ENCODE assay signal across 8 mouse cellular contexts in genomic region chr8:125568851-125569532, GRCm38 (mm10). TPM values are rescaled to one million over a fixed set of nuclear protein-coding genes. Genes with fewer than 3 reads are reported as not detected.
DNase-seq lines count a peak whose midpoint lies in the region; ATAC-seq and TF ChIP-seq lines count a peak whose summit lies in the region.

No protein-coding gene starts in this region.

- DNase-seq in CD4-positive, CD25-positive, alpha-beta regulatory T cell, adult 2 months (ENCODE audit: low read depth, low spot score) = peak; percentile 72
- DNase-seq in adrenal gland, postnatal 10 days = peak; percentile 56
- peak; percentile 95 for DNase-seq in embryonic facial prominence, embryonic 14.5 days (ENCODE audit: low spot score)
- peak; percentile 79 for DNase-seq in kidney, postnatal 14 days
- DNase-seq in liver, postnatal 0 days = peak; percentile 43

- TF ChIP-seq CTCF in liver, postnatal 0 days (IDR thresholded peaks at IDR 0.05; ENCODE audit: low read depth) = peak; percentile 56

- H3K4me2 ChIP-seq in embryonic facial prominence, embryonic 14.5 days (ENCODE audit: low read depth, low read length) = peak overlapping the region; percentile 92
- H3K4me2 ChIP-seq in heart, embryonic 16.5 days (ENCODE audit: low read depth, low read length) = peak overlapping the region; percentile 81
- H3K4me2 ChIP-seq in liver, postnatal 0 days (ENCODE audit: low read depth, low read length) = peak overlapping the region; percentile 93
- H3K4me2 ChIP-seq in neural tube, embryonic 12.5 days (replicated peaks) = peak overlapping the region; percentile 94

- TF ChIP-seq EP300 in liver, postnatal 0 days (IDR thresholded peaks at IDR 0.05; ENCODE audit: low read depth) = no peak

- WGBS in embryonic facial prominence, embryonic 14.5 days = under 1% methylated on average over 37 of the region's 39 CpGs
- under 1% methylated on average over 39 of the region's 39 CpGs for WGBS in heart, embryonic 16.5 days
- under 1% methylated on average over 39 of the region's 39 CpGs for WGBS in liver, postnatal 0 days (ENCODE audit: insufficient replicate concordance)
- under 1% methylated on average over 39 of the region's 39 CpGs for WGBS in neural tube, embryonic 12.5 days

- no peaks in the 10 kb centered on the region for H3K36me3 ChIP-seq in embryonic facial prominence, embryonic 14.5 days (ENCODE audit: control insufficient read depth, insufficient read depth, low read length)
- no peaks in the 10 kb centered on the region for H3K36me3 ChIP-seq in heart, embryonic 16.5 days (ENCODE audit: control insufficient read depth, insufficient read depth)
- no peaks in the 10 kb centered on the region for H3K36me3 ChIP-seq in liver, postnatal 0 days (replicated peaks; ENCODE audit: insufficient read depth, low read length)
- H3K36me3 ChIP-seq in neural tube, embryonic 12.5 days = no peaks in the 10 kb centered on the region

- 0 out of 2 replicates have a peak, but pooled peaks have one; percentile 6 for ATAC-seq in embryonic facial prominence, embryonic 14.5 days (ENCODE audit: low read depth)
- ATAC-seq in heart, embryonic 16.5 days (replicated peaks; ENCODE audit: extremely low read depth, insufficient read depth, low FRiP score) = peak; percentile 20; the same call in 1 of the 2 replicates
- ATAC-seq in liver, postnatal 0 days = no peak
- ATAC-seq in neural tube, embryonic 12.5 days (ENCODE audit: low FRiP score, low read depth) = peak; percentile 28
- ATAC-seq in erythroid progenitor cell, adult 5-6 weeks (replicated peaks; ENCODE audit: low FRiP score, poor library complexity, severe bottlenecking) = no peak

- peak overlapping the region; percentile 79 for H3K9ac ChIP-seq in embryonic facial prominence, embryonic 14.5 days (ENCODE audit: low read depth, low read length)
- H3K9ac ChIP-seq in heart, embryonic 16.5 days (ENCODE audit: low read length) = peak overlapping the region; percentile 90
- H3K9ac ChIP-seq in liver, postnatal 0 days (replicated peaks) = peak overlapping the region; percentile 66
- peak overlapping the region; percentile 78 for H3K9ac ChIP-seq in neural tube, embryonic 12.5 days

- no peaks in the 10 kb centered on the region for H3K27me3 ChIP-seq in embryonic facial prominence, embryonic 14.5 days (replicated peaks; ENCODE audit: control insufficient read depth, insufficient read depth, low read length)
- no peaks in the 10 kb centered on the region for H3K27me3 ChIP-seq in heart, embryonic 16.5 days (ENCODE audit: control insufficient read depth, insufficient read depth, low read length)
- H3K27me3 ChIP-seq in liver, postnatal 0 days (ENCODE audit: insufficient read depth, low read length) = 0 out of 2 replicates have a peak, but pooled peaks cover 2% of the 10 kb centered on the region
- H3K27me3 ChIP-seq in neural tube, embryonic 12.5 days (replicated peaks) = peaks cover 5% of the 10 kb centered on the region; the same call in 1 of the 2 replicates

- peak overlapping the region; percentile 72 for H3K4me3 ChIP-seq in embryonic facial prominence, embryonic 14.5 days (ENCODE audit: low read depth, low read length)
- peak overlapping the region; percentile 86 for H3K4me3 ChIP-seq in heart, embryonic 16.5 days (ENCODE audit: low read length)
- peak overlapping the region; percentile 64 for H3K4me3 ChIP-seq in liver, postnatal 0 days (ENCODE audit: low read depth, low read length)
- H3K4me3 ChIP-seq in neural tube, embryonic 12.5 days = peak overlapping the region; percentile 82

- H3K4me1 ChIP-seq in embryonic facial prominence, embryonic 14.5 days (ENCODE audit: control insufficient read depth, insufficient read depth, low read length) = peaks cover 10% of the 10 kb centered on the region
- peaks cover 33% of the 10 kb centered on the region for H3K4me1 ChIP-seq in heart, embryonic 16.5 days (ENCODE audit: control insufficient read depth, insufficient read depth, low read length)
- peaks cover 20% of the 10 kb centered on the region for H3K4me1 ChIP-seq in liver, postnatal 0 days (ENCODE audit: insufficient read depth)
- H3K4me1 ChIP-seq in neural tube, embryonic 12.5 days = peaks cover 27% of the 10 kb centered on the region

- H3K9me3 ChIP-seq in embryonic facial prominence, embryonic 14.5 days (ENCODE audit: control insufficient read depth, low read length) = no peaks in the 10 kb centered on the region
- peaks cover 4% of the 10 kb centered on the region; the same call in 1 of the 2 replicates for H3K9me3 ChIP-seq in heart, embryonic 16.5 days (replicated peaks; ENCODE audit: control insufficient read depth, low read length)
- H3K9me3 ChIP-seq in liver, postnatal 0 days (ENCODE audit: low read length) = no peaks in the 10 kb centered on the region
- no peaks in the 10 kb centered on the region for H3K9me3 ChIP-seq in neural tube, embryonic 12.5 days

- H3K27ac ChIP-seq in embryonic facial prominence, embryonic 14.5 days (replicated peaks; ENCODE audit: low read depth, low read length) = peak overlapping the region; percentile 64
- H3K27ac ChIP-seq in heart, embryonic 16.5 days (ENCODE audit: low read length) = peak overlapping the region; percentile 77
- H3K27ac ChIP-seq in liver, postnatal 0 days (ENCODE audit: low read depth) = peak overlapping the region; percentile 76
- H3K27ac ChIP-seq in neural tube, embryonic 12.5 days = 0 out of 2 replicates have a peak overlapping the region, but pooled peaks have one; percentile 32

RNA-seq across cellular contexts. Expression of gene Sipa1l2, which starts 0.6 kb away (rescaled TPM):
- 10 to 100 TPM; 29.1 to 36.5 TPM for total RNA-seq in adrenal gland, postnatal 10 days (2021)
- polyA plus RNA-seq in embryonic facial prominence, embryonic 14.5 days (2014; fragmentation: Nextera tagmentation; extraction: Ambion mirVana) = 10.0 and 11.0 TPM in 2 replicates
- 19.9 and 24.4 TPM in 2 replicates for polyA plus RNA-seq in heart, embryonic 16.5 days (2015; fragmentation: Nextera tagmentation; extraction: Ambion mirVana)
- 0.44 and 0.47 TPM in 2 replicates for polyA plus RNA-seq in liver, postnatal 0 days (2015; fragmentation: Nextera tagmentation; extraction: Ambion mirVana)
- polyA plus RNA-seq in neural tube, embryonic 12.5 days (2016; fragmentation: Nextera tagmentation; extraction: Ambion mirVana) = 24.4 and 25.9 TPM in 2 replicates
- 0.42 and 2.5 TPM in 2 replicates for total RNA-seq in erythroid progenitor cell, adult 5-6 weeks (2015; ENCODE audit: low replicate concordance)
- 0.76 and 0.77 TPM in 2 replicates for total RNA-seq in erythroid progenitor cell, adult 5-6 weeks (2017; ENCODE audit: low replicate concordance)

Comparison
In these comparisons a context has a peak if more than half of its experiments do, and no peak if none do; other contexts are left out.
1. DNase-seq: peak in every context shown above with its lines; median percentile 95 in embryonic facial prominence, embryonic 14.5 days; 79 in kidney, postnatal 14 days; 72 in CD4-positive, CD25-positive, alpha-beta regulatory T cell, adult 2 months; 56 in adrenal gland, postnatal 10 days; 43 in liver, postnatal 0 days.
2. ATAC-seq: peak in embryonic facial prominence, embryonic 14.5 days (single experiment), heart, embryonic 16.5 days (single experiment) and neural tube, embryonic 12.5 days (single experiment); none in liver, postnatal 0 days (single experiment) and erythroid progenitor cell, adult 5-6 weeks (single experiment).
3. Peak in every context shown above with its lines, with median percentiles within 50 percentile points of each other: H3K27ac ChIP-seq, H3K4me2 ChIP-seq, H3K4me3 ChIP-seq and H3K9ac ChIP-seq.